Mouse (Mus musculus) lung, postnatal 4 days (tissue): ENCODE data around the gene Naa15.
A peak's percentile ranks its signal among the peaks of the same experiment; 100 is the strongest.

Experiments used
- DNase-seq, 2 experiments: peaks; one replicate each; pipeline ENCODE4 v3.0.0; 2021

Gene Naa15

DNA sequence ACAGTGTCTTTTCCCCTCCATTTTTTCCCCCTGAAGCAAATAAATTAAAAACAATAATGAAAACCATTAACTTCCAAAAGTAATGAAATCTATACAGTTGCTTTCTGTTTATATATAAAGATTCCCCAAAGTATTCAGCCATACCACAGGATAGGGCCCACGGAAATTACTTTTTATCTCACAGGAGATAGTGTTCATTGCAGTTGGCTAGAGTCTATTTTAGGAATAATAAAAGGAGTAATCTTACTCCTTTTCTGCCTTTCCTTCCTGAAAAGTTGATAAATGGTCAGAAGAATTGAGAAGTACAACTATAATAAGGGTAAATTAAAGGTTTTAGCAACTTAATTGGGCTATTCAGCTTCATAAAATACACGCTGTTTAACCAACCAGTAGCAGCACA, 53.6 kb downstream of the Naa15 start:
- no peak for DNase-seq

DNA sequence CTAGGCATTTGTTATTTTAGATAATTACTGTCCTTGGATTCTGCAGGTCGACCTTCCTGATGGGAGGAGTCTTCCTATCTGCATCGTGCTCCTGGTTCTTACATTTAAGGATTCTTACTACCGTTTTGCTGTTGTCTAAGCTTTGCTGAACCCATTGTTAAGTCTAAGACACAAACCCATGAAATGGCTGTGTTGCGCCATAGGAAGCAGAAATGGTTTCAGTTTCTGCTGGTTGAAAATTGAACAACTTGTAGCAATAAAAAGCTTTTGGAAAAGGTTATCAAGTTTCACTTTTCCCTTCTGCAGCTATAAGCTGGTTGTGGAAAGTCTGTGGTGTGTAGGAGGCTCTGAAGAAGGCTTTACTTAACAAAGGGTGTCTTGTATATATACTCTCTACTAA, 60.8 kb downstream of the Naa15 start:
- no peak for DNase-seq

DNA sequence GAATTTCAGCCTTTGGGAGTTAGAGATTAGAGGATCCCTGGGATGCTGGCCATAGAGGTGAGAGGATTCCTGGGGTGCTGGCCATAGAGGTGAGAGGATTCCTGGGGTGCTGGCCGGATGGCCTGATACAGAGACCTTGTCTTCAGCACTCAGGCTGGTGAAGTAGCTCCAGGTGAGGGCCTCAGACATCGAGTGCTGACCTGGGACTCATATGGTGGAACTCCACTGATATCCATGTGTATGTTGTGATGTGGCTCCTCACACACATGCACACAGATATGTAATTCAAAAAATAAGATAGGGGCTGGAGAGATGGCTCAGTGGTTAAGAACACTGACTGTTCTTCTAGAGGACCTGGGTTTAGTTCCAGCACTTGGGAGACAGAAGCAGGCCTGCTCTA, 64.9 kb downstream of the Naa15 start:
- DNase-seq = no peak

- DNase-seq = peak in 1 of 2 experiments; percentile 68
Measured at GRCm38 (mm10) chr3:51481059-51481458, 66.1 kb downstream of the Naa15 start.

- DNase-seq = no peak
Measured at GRCm38 (mm10) chr3:51481881-51482280, 66.9 kb downstream of the Naa15 start.

GRCm38 (mm10) chr3:51482781-51483180, 67.8 kb downstream of the Naa15 start:
- no peak for DNase-seq

- DNase-seq = peak; percentile 98 to 99
Measured at GRCm38 (mm10) chr3:51483741-51484359, 68.9 kb downstream of the Naa15 start, which contains the start of gene Rab33b. Gene Rab33b (plus strand): TSS chr3:51483920.

DNA sequence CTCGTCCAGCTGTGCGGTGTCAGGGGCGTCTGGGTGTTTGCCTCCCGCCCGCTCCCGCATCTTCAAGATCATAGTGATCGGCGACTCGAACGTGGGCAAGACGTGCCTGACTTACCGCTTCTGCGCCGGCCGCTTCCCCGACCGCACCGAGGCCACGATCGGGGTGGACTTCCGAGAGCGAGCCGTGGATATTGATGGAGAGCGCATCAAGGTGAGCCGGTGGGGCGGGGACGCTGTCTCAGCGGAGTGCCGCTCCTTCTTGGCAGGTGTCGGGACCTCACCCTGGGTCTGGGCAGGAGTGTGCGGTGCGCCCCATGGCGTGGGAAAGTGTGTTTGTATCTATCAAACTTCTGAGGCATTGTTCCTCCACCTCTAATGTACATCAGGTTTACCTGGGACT, 69.4 kb downstream of the Naa15 start:
- DNase-seq = no peak

- no peak for DNase-seq
Measured at GRCm38 (mm10) chr3:51485347-51485746, 70.4 kb downstream of the Naa15 start.

DNA sequence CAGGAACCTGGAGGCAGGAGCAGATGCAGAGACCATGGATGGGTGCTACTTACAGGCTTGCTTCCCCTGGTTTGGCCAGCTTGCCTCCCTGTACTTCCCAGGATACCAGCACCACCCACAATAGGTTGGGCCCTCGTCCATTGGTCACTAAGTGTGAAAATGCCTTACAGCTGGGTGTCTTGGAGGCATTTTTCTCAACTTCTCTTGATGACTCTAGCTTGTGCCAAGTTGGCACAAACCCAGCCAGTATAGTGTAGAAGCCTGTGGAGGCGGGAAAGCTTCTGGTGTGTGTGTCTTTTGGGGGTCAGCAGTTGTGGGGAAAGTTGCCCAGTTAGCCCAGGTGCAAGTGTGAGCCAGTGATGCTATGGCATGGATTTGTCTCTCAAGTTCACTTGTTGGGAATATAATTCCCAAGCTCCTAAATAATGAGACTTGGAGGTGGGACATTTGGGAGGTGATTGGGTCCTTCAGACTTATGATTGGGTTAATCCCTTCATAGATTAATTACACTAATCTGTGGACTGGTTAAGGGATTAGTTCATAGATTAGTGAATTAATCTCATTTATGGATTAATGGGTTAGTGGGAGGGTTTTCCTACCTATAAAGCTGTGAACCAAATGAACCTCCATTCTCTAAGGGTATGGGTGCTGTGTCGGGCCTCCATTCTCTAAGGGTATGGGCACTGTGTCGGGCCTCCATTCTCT, 71.7 kb downstream of the Naa15 start:
- DNase-seq = peak; percentile 26 to 41

- DNase-seq = no peak
Measured at GRCm38 (mm10) chr3:51490088-51490753, 75.3 kb downstream of the Naa15 start.

DNA sequence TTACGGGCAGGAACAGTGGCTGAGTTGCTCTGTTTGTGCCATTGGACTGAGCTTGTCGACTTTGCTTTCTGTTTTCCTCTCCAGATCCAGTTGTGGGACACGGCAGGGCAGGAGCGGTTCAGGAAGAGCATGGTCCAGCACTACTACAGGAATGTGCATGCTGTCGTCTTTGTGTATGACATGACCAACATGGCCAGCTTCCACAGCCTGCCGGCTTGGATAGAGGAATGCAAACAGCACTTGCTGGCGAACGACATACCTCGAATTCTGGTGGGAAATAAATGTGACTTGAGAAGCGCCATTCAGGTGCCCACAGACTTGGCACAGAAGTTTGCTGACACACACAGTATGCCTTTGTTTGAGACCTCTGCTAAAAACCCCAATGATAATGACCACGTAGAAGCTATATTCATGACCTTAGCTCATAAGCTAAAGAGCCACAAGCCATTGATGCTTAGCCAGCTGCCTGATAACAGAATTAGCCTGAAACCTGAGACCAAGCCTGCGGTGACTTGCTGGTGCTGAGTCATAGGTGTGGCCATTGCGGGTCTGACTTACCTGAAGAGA, 78.4 kb downstream of the Naa15 start:
- DNase-seq = peak in 1 of 2 experiments; percentile 44

DNA sequence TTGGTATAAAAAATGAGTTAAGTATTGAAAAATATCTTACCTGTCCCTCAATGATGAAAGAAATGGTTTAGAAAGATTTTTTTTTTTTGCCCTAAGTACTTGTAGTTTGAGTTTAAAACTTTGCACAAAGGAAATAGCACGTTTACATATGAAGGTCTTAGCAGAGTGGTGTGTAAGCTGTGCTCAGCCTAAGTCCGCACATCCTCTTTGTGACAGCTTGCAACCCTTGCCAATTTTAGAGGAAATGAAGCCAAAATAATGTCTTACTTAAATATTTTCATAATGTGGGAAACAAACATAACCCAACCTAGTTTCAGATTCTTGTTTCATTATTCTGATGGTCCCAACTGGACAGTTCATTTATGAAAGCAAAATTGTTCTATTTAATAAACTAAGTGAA, 79.5 kb downstream of the Naa15 start:
- no peak for DNase-seq

GRCm38 (mm10) chr3:51495646-51496045, 80.7 kb downstream of the Naa15 start:
- no peak for DNase-seq

DNA sequence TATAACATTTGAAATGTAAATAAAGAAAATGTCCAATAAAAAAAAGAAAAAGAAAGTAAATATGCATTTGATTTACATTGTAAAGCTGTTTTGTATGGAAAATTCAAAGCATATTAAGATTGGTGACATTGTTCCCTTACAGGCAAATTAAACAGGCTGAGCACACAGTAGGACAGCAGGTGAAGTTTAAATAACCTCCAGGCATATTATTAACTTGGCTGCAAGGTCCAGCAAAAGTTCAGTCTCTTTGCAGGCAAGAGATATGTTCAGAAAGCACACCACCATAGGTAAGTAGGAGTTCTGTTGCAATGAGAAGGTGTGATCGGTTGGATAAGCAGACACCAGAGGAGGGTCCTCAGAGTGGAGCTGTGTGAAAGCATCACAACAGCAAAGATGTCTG, 83.0 kb downstream of the Naa15 start:
- no peak for DNase-seq

DNA sequence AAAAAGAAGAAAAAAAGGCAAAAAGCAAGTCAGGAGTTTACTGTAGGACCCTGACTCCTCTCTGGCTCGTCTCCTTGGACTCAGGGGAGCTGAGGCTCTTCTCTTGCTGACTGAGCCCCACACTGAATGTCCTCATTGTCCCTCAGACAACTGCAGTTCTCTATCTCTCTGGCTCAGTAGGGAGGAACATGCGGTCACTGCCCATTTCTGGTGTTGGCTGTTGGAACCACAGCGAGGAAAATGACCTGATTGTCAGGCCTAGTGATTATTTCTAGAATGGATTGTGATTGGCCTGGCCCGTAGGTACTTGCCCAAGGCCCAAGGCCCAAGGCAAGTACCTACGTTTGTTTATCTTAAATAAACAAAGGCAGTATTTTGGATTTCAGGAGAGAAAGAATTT, 83.7 kb downstream of the Naa15 start:
- no peak for DNase-seq

- no peak for DNase-seq
Measured at GRCm38 (mm10) chr3:51499876-51500275, 84.9 kb downstream of the Naa15 start.

- no peak for DNase-seq
Measured at GRCm38 (mm10) chr3:51504385-51504952, 89.5 kb downstream of the Naa15 start.

DNA sequence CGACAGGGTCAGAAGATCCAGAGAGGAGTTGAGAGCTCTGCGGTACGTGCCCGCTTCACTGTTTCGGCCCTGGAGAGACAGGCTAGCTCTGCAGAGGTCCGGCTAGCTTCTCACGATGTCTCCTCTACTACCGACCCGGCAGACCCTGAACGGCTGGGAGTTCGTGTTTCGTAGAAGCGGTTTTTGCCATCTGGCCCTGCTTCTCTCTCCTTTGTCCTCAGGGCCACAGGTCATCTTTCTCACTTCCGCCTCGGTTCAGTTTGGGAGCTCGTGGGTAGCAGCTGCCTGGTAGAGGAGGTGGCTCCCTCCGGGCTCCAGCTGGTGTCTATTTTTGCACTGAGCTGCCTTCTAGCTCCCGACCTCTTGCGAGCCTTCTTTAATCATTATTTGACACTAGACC, 90.5 kb downstream of the Naa15 start:
- peak; percentile 22 to 67 for DNase-seq

DNA sequence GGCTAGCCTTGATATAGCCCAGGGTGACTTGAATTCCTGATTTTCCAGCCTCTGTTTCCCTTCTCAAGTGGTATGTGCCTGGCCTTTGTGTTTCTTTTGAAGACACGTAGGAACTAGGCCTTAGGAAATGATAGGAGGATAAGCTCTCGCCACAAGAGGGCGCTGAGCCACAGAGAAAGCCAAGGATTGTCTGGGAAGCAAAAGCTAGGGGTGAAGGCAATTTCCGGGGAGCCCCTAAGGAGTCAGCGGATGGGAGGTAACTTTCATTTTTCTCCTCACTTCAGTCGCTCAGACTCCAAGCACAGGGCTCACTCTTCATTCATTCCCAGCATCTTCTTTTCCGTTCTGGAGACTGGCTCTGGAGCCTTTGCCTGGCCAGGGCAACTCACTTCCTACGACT, 96.0 kb downstream of the Naa15 start:
- DNase-seq = peak; percentile 61 to 85

DNA sequence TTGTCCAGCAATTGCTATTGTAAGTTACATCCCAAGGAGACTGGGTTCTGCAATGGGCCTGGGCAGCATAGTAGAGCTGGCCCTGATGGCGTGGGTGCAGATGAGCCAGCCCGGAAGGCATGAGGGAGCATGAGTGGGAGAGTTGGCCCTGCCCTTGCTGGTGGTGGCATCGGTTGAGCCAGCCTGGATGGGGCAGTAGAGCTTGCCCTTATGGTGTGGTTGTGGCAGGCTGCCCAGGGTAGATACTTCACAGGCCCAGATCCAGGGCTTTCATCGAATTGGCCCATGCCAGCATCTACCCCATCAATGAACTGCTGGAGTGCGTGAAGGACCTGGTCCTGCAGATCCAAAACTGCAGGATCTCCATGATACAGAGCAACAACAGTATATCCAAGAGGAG, 97.0 kb downstream of the Naa15 start:
- no peak for DNase-seq

DNA sequence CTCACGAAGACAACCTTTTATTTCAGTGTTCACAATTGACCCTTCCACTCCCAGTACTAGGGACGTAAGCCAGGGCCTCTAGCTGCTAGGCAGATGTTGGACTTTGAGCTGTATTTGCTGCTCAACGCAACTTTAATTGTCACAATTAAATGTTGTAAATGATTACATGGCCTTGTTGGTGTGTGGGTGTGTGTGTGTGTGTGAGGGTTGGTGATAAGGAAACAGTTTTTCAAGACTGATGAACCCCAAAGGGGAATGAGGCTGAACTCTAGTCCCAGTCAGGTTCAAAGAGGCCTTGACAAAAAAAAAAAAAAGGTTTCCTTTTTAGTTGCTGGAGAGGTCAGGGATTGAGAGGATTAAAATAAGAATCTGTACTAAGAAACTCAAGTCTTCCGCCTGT, 102.5 kb downstream of the Naa15 start:
- no peak for DNase-seq
